Mouse (Mus musculus): ENCODE measurements around the gene Slc22a12. TPM values are rescaled to one million over a fixed set of nuclear protein-coding genes. Genes with fewer than 3 reads are reported as not detected.

The Slc22a12 gene
- polyA plus RNA-seq, 1 experiment from 2014 or later: not detected

DNA sequence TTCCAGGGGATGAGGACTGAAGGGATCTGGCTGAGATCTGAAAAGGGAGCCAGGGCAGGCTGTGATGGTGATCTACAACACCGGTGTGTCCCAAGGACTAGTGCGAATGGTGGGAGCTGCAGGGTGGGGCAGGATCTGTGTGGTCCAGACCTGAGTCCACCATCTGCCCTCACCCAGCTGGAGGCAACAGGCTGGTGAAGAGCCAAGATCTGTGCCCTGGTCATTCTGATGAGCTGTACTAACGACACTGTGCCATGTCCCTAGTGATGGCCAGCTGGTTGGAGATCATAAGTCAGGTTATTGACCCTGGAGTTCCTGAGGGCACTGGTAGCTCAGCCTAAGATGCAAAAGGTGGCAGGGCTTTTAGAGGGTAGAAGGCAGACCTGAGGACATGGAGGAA lies 15.4 kb downstream of the Slc22a12 start:
- Histone ChIP-seq H3K36me3 (ENCODE audit: control insufficient read depth, insufficient read depth) (peaks cover 10% of the 10 kb centered on the region; the same call in 1 of the 2 replicates), H3K27me3 (replicated peaks; ENCODE audit: control insufficient read depth, insufficient read depth, low read length) (no peaks in the 10 kb centered on the region), H3K4me1 (replicated peaks; ENCODE audit: control insufficient read depth, insufficient read depth, low read length) (peaks cover 30% of the 10 kb centered on the region), H3K4me2 (ENCODE audit: low read length) (no peak overlapping the region), H3K9ac (replicated peaks; ENCODE audit: low read depth, low read length) (no peak overlapping the region), H3K4me3 (replicated peaks; ENCODE audit: low read length) (no peak overlapping the region), H3K9me3 (ENCODE audit: control insufficient read depth, low read length) (no peaks in the 10 kb centered on the region), H3K27ac (ENCODE audit: low read length) (no peak overlapping the region)
- WGBS: 90% methylated on average over 3 of the region's 3 CpGs
- no peak for ATAC-seq

DNA sequence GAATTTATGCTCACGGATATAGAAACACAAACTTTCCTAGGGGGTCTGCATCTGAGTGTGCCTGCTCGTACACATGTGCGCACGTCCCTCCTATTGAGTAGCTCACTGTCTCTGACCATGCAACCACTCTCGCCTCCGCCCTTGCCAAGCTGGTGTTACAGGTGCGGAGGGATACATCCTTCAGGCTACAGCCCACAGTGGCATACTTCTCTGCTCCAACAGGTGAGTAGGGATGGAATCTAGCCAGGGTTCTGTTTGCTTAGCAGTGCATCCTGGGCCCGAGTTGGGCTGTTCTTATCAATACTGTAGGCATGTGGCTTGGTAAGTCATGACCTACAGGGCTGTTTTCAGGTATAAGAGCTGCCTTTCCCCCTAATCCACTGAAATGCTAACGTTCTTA lies 16.8 kb downstream of the Slc22a12 start:
- Histone ChIP-seq H3K36me3 (ENCODE audit: control insufficient read depth, insufficient read depth) (peaks cover 10% of the 10 kb centered on the region; the same call in 1 of the 2 replicates), H3K4me1 (replicated peaks; ENCODE audit: control insufficient read depth, insufficient read depth, low read length) (peaks cover 16% of the 10 kb centered on the region), H3K27me3 (replicated peaks; ENCODE audit: control insufficient read depth, insufficient read depth, low read length) (no peaks in the 10 kb centered on the region), H3K27ac (ENCODE audit: low read length) (no peak overlapping the region), H3K9ac (replicated peaks; ENCODE audit: low read depth, low read length) (no peak overlapping the region), H3K4me2 (ENCODE audit: low read length) (no peak overlapping the region), H3K9me3 (ENCODE audit: control insufficient read depth, low read length) (no peaks in the 10 kb centered on the region), H3K4me3 (replicated peaks; ENCODE audit: low read length) (no peak overlapping the region)
- 94% methylated on average over 9 of the region's 9 CpGs for WGBS
- no peak for ATAC-seq

DNA sequence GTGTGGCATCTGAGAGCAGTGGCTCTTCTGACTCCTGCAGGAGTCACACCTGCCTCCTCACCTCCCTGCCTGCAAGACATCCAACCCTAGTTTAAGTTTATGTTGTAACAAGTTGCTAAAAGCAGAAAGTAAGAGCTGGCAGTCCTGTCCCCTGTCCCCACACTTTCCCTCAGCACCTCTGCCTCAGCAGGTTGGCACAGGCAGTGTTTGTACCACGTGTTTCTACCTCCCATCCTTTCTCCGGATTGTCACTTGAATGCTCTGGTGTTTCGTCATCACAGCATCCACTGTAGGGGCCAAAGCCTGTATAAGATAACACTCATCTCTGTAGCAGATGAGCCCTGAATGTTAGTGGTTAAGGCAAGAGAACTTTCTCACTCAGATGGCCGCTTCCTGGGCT lies 17.8 kb downstream of the Slc22a12 start:
- Histone ChIP-seq H3K36me3 (ENCODE audit: control insufficient read depth, insufficient read depth) (peaks cover 10% of the 10 kb centered on the region; the same call in 1 of the 2 replicates), H3K4me2 (ENCODE audit: low read length) (no peak overlapping the region), H3K4me3 (replicated peaks; ENCODE audit: low read length) (no peak overlapping the region), H3K4me1 (replicated peaks; ENCODE audit: control insufficient read depth, insufficient read depth, low read length) (peaks cover 9% of the 10 kb centered on the region), H3K27ac (ENCODE audit: low read length) (no peak overlapping the region), H3K9me3 (ENCODE audit: control insufficient read depth, low read length) (no peaks in the 10 kb centered on the region), H3K9ac (replicated peaks; ENCODE audit: low read depth, low read length) (no peak overlapping the region), H3K27me3 (replicated peaks; ENCODE audit: control insufficient read depth, insufficient read depth, low read length) (no peaks in the 10 kb centered on the region)
- no peak for ATAC-seq
- WGBS: 84% methylated on average over 4 of the region's 4 CpGs

DNA sequence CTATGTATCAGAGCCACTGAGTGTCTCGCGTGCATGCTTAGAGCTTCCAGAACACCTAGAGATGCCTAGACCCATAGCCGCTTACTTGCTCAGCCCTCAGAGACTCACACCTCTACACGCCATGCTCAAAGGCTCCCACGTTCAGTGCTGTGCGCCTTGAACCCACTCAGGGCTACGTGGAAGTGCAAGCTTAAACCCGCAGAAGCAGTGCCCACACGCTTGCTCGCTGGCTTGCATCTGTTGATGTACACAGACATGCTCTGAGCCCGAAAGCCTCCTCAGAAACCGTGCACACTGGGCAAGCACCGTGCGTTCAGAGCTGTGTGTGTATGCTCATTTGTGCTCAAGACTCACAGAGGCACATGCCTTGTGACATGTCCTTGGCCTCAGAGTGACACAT lies 20.5 kb downstream of the Slc22a12 start:
- peaks cover 13% of the 10 kb centered on the region; the same call in 1 of the 2 replicates for H3K36me3 ChIP-seq (ENCODE audit: control insufficient read depth, insufficient read depth)
- no peak overlapping the region for H3K4me2 ChIP-seq (ENCODE audit: low read length)
- no peak overlapping the region for H3K9ac ChIP-seq (replicated peaks; ENCODE audit: low read depth, low read length)
- H3K4me3 ChIP-seq (replicated peaks; ENCODE audit: low read length): no peak overlapping the region
- H3K27me3 ChIP-seq (replicated peaks; ENCODE audit: control insufficient read depth, insufficient read depth, low read length): no peaks in the 10 kb centered on the region
- no peaks in the 10 kb centered on the region for H3K9me3 ChIP-seq (ENCODE audit: control insufficient read depth, low read length)
- no peak overlapping the region for H3K27ac ChIP-seq (ENCODE audit: low read length)
- ATAC-seq: no peak
- H3K4me1 ChIP-seq (replicated peaks; ENCODE audit: control insufficient read depth, insufficient read depth, low read length): peaks cover 23% of the 10 kb centered on the region
- 93% methylated on average over 14 of the region's 14 CpGs for WGBS

DNA sequence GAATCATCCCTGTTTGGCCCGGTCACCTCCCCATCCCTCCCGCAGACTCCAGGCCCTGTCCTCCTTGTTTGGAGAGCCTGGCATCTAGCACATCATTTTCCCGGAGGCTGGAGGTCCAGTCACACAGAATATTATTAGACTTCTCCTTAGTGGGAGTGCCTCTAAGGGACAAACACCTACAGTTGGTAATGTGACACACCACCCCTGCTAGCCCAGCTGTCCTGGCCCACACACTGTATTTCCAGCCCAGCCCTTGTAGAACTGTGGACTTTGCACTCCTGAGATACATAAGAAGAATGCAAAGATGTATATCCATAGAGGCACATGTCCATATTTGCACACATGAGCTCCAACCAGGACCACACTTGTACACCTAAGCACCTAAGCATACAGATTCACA lies 21.2 kb downstream of the Slc22a12 start:
- Histone ChIP-seq H3K9me3 (ENCODE audit: control insufficient read depth, low read length) (no peaks in the 10 kb centered on the region), H3K9ac (replicated peaks; ENCODE audit: low read depth, low read length) (no peak overlapping the region), H3K27me3 (replicated peaks; ENCODE audit: control insufficient read depth, insufficient read depth, low read length) (no peaks in the 10 kb centered on the region), H3K4me3 (replicated peaks; ENCODE audit: low read length) (no peak overlapping the region), H3K4me1 (replicated peaks; ENCODE audit: control insufficient read depth, insufficient read depth, low read length) (peaks cover 24% of the 10 kb centered on the region), H3K4me2 (ENCODE audit: low read length) (no peak overlapping the region), H3K27ac (ENCODE audit: low read length) (no peak overlapping the region), H3K36me3 (ENCODE audit: control insufficient read depth, insufficient read depth) (peaks cover 17% of the 10 kb centered on the region; the same call in 1 of the 2 replicates)
- 92% methylated on average over 3 of the region's 3 CpGs for WGBS
- no peak for ATAC-seq

DNA sequence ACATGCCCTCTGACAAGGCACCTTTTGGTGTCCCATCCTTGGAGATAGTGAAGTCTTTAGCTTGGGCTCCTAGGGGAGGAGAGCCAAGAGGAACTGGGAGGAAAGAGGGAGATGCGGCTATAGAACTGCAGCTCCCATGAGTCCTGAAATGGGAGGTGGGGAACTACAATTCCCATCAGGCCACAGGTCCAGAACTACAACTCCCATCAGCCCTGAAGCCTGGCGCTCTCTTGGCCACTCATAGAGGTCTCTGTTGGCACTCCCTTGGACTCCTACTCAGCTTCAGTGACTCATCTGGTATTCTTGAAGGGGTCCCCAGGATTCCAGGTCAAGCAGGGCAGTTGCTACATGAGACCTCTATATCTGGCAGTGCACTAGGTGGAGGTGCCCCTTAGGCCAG lies 23.3 kb downstream of the Slc22a12 start:
- no peaks in the 10 kb centered on the region for H3K9me3 ChIP-seq (ENCODE audit: control insufficient read depth, low read length)
- peak overlapping the region; percentile 83; the same call in 1 of the 2 replicates for H3K27ac ChIP-seq (ENCODE audit: low read length)
- 59% methylated on average over 2 of the region's 2 CpGs for WGBS
- H3K9ac ChIP-seq (replicated peaks; ENCODE audit: low read depth, low read length): no peak overlapping the region
- H3K36me3 ChIP-seq (ENCODE audit: control insufficient read depth, insufficient read depth): peaks cover 15% of the 10 kb centered on the region; the same call in 1 of the 2 replicates
- peaks cover 24% of the 10 kb centered on the region for H3K4me1 ChIP-seq (replicated peaks; ENCODE audit: control insufficient read depth, insufficient read depth, low read length)
- no peak overlapping the region for H3K4me3 ChIP-seq (replicated peaks; ENCODE audit: low read length)
- peak; percentile 25; the same call in 1 of the 2 replicates for ATAC-seq
- no peaks in the 10 kb centered on the region for H3K27me3 ChIP-seq (replicated peaks; ENCODE audit: control insufficient read depth, insufficient read depth, low read length)
- H3K4me2 ChIP-seq (ENCODE audit: low read length): peak overlapping the region; percentile 29

DNA sequence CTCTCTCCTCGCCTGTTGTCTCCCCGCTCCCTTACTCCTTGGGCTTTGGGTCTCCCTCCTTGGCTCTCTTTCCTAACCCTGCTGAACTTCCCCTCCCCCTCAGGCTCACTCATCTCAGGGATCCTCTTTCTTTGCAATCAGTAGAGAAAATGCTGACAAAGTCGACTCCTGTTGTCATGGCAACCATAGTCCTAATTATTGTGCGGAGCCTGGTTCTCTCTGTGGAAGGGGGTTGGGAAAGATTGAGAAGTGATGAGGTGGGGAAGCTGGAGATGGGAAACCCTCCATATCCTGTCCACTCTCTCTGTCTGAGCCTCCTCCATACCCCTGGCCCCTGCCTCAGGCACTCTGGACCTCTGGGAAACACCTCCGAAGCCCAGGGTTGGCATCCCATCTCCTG lies 24.2 kb downstream of the Slc22a12 start:
- WGBS: 10% methylated on average over 5 of the region's 5 CpGs
- no peak overlapping the region for H3K4me3 ChIP-seq (replicated peaks; ENCODE audit: low read length)
- H3K36me3 ChIP-seq (ENCODE audit: control insufficient read depth, insufficient read depth): peaks cover 15% of the 10 kb centered on the region; the same call in 1 of the 2 replicates
- H3K9me3 ChIP-seq (ENCODE audit: control insufficient read depth, low read length): no peaks in the 10 kb centered on the region
- ATAC-seq: peak; percentile 72
- H3K4me1 ChIP-seq (replicated peaks; ENCODE audit: control insufficient read depth, insufficient read depth, low read length): peaks cover 24% of the 10 kb centered on the region
- no peaks in the 10 kb centered on the region for H3K27me3 ChIP-seq (replicated peaks; ENCODE audit: control insufficient read depth, insufficient read depth, low read length)
- H3K9ac ChIP-seq (replicated peaks; ENCODE audit: low read depth, low read length): no peak overlapping the region
- H3K27ac ChIP-seq (ENCODE audit: low read length): peak overlapping the region; percentile 83
- peak overlapping the region; percentile 29 for H3K4me2 ChIP-seq (ENCODE audit: low read length)

DNA sequence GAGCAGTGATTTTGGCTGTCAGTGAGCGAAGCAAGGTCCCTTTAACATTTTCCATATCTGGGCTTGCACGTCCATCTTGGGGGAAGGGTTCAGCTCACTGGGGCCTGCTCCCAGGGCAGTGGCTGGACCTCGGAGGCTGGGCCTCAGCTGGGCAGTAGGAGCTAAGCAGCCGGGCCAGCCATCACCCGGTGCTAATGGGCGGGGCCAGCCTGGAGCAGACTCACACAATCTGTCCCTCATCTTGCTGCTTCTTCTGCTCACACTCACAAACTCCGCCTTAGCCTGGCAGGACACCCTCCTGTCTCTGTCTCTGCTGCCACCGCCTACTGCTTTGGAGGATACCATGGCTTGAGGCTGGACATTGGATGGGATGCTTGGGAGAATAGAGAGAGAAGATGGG lies 26.7 kb downstream of the Slc22a12 start:
- H3K27ac ChIP-seq (ENCODE audit: low read length): no peak overlapping the region
- no peaks in the 10 kb centered on the region for H3K27me3 ChIP-seq (replicated peaks; ENCODE audit: control insufficient read depth, insufficient read depth, low read length)
- H3K4me3 ChIP-seq (replicated peaks; ENCODE audit: low read length): no peak overlapping the region
- peaks cover 11% of the 10 kb centered on the region; the same call in 1 of the 2 replicates for H3K36me3 ChIP-seq (ENCODE audit: control insufficient read depth, insufficient read depth)
- peaks cover 24% of the 10 kb centered on the region for H3K4me1 ChIP-seq (replicated peaks; ENCODE audit: control insufficient read depth, insufficient read depth, low read length)
- 69% methylated on average over 8 of the region's 8 CpGs for WGBS
- ATAC-seq: no peak
- H3K9me3 ChIP-seq (ENCODE audit: control insufficient read depth, low read length): no peaks in the 10 kb centered on the region
- H3K9ac ChIP-seq (replicated peaks; ENCODE audit: low read depth, low read length): no peak overlapping the region
- no peak overlapping the region for H3K4me2 ChIP-seq (ENCODE audit: low read length)

DNA sequence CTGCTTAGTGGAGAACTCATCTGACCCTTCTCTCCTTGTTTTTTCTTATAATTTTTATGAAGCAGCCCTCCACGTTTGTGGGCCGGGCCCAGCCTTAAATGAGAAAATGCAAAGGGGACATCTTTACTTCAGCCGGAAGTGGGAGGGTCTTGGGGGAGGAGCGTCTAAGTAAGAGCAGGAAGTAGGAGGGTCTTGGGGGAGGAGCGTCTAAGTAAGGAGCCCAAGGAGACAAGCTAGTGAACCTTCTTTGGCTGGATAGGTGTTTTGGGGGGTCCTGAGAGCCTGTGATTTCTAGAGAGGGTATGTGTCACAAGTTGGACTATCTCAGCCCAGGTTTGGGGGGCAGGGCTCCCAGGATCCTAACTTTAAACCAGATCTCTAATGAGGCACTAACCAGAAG lies 27.4 kb downstream of the Slc22a12 start:
- 72% methylated on average over 5 of the region's 5 CpGs for WGBS
- Histone ChIP-seq H3K36me3 (ENCODE audit: control insufficient read depth, insufficient read depth) (peaks cover 11% of the 10 kb centered on the region; the same call in 1 of the 2 replicates), H3K9me3 (ENCODE audit: control insufficient read depth, low read length) (no peaks in the 10 kb centered on the region), H3K9ac (replicated peaks; ENCODE audit: low read depth, low read length) (no peak overlapping the region), H3K4me2 (ENCODE audit: low read length) (no peak overlapping the region), H3K4me1 (replicated peaks; ENCODE audit: control insufficient read depth, insufficient read depth, low read length) (peaks cover 24% of the 10 kb centered on the region), H3K4me3 (replicated peaks; ENCODE audit: low read length) (no peak overlapping the region), H3K27me3 (replicated peaks; ENCODE audit: control insufficient read depth, insufficient read depth, low read length) (no peaks in the 10 kb centered on the region), H3K27ac (ENCODE audit: low read length) (no peak overlapping the region)
- ATAC-seq: no peak

DNA sequence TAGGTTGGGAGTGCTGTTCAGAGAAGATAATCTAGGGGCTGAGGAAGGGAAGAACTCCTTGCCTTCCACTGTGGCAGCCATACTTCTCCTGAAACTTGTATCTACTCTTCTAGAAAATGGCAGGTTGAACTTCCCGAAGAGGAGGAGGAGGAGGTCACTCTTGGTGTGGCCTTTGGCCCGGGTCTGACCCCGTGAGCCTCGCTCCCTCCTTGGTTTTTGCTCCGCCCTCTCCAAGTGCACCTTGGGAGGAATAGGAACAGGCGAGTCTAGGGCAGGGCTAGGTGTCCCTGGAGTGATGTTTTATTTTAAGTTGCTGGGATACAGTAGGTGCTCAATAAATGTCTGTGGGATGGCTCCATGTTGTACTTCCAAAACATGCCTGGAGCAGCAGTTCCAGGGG lies 27.9 kb downstream of the Slc22a12 start:
- H3K9me3 ChIP-seq (ENCODE audit: control insufficient read depth, low read length): no peaks in the 10 kb centered on the region
- H3K27me3 ChIP-seq (replicated peaks; ENCODE audit: control insufficient read depth, insufficient read depth, low read length): no peaks in the 10 kb centered on the region
- no peak overlapping the region for H3K4me2 ChIP-seq (ENCODE audit: low read length)
- ATAC-seq: no peak
- H3K4me1 ChIP-seq (replicated peaks; ENCODE audit: control insufficient read depth, insufficient read depth, low read length): peaks cover 24% of the 10 kb centered on the region
- no peak overlapping the region for H3K27ac ChIP-seq (ENCODE audit: low read length)
- peaks cover 11% of the 10 kb centered on the region; the same call in 1 of the 2 replicates for H3K36me3 ChIP-seq (ENCODE audit: control insufficient read depth, insufficient read depth)
- no peak overlapping the region for H3K9ac ChIP-seq (replicated peaks; ENCODE audit: low read depth, low read length)
- 79% methylated on average over 6 of the region's 6 CpGs for WGBS
- no peak overlapping the region for H3K4me3 ChIP-seq (replicated peaks; ENCODE audit: low read length)

Data from forebrain, embryonic 16.5 days (tissue).